Mouse (Mus musculus): ENCODE results near the gene Hdac11. TPM values are rescaled to one million over a fixed set of nuclear protein-coding genes. Genes with fewer than 3 reads are reported as not detected.
"Not testable (repeated sequence)": the region's sequence is repeated elsewhere in the genome, so short reads cannot be mapped to it uniquely, and the experiment has no call there.

Gene Hdac11
- total RNA-seq, 2 experiments from 2014 or later = 1.8 TPM; not detected in 1

DNA sequence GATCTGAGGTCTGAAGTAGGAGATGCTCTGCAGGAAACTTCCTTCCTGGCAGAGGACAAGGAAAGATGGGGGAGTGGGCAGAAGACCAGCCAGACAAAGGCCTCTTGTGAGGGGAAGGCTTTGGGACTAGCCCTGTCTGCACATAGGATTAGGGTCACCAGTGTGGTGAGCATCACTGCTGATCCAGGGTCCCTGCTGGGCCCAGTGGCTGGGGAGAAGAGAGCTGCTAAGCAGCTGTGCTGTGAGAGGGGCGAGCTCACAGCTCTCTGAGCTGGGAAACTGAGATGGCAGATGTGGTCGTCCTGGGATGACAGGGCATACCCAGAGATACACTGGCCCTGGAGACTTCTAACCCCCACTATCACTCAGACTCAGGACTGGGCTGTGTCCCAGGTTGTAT is 35.0 kb downstream of the Hdac11 start:
- ATAC-seq (replicated peaks; ENCODE audit: low FRiP score, poor library complexity, severe bottlenecking) = no peak

DNA sequence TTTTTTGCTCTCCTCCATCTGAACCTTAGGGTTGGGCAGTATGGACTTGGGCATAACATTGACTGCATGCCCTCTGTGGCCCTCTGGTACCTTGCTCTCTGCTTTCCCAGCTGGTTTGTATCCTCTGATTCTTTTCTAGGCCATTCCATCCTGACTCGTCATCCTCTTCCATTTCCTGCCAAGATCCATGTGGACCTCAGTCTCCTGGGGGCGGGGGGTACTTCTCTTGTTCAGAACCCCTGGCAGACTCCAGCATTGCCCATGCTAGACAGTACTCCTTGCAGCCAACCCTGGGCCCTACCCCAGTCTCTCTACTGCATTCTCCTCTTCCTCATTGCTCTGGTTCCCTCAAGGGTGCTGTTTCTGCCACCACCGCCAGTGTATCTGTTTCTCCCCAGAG is 36.0 kb downstream of the Hdac11 start:
- ATAC-seq (replicated peaks; ENCODE audit: low FRiP score, poor library complexity, severe bottlenecking) = no peak

DNA sequence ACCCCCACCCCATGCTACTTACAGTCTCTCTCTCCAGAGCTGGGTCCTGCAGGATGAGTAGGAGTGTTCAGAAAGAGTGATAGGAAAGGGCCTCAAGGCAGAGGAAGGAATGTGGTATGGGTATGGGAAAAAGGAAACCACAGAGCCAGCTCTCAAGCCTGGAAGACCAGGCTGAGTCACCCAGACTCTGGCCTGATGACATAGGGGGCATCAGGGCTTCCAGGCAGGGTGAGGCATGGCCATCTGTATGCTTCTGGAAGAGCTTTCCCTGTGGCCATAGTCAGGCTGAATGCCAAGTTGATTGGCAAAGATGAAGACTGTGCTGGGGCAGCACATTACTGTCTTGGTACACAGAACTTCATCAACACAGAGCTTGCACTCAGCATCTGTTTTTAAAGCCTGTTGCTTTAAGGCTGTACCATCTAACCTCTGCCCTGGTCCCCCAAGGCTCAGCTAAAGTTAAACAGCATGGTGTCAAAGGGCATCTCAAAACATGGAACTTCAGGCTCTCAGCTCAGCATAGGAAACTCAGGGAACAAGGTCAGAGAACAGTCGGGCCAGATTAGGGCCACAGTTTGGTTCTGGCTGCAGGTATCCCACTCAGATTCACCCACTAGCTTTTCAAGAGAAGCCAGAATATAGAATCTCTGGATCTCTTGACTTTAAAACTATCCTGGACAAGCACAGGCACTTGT is 36.5 kb downstream of the Hdac11 start:
- ATAC-seq (replicated peaks; ENCODE audit: low FRiP score, poor library complexity, severe bottlenecking) = no peak

DNA sequence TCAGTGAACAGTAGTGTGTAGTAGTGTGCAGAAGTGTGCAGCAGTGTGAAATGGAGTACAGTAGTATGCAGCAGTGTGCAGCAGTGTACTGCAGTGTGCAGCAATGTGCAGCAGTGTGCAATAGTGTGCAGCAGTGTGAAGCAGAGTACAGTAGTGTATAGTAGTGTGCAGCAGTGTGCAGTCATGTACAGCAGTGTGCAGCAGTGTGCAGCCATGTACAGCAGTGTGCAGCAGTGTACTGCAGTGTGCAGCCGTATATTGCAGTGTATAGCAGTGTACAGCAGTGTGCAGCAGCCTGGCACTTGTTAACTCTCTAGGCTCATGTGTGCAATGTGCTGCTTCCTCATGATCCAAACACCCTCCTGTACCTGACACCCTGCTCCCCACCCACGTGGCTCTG is 42.0 kb downstream of the Hdac11 start:
- ATAC-seq (replicated peaks; ENCODE audit: low FRiP score, poor library complexity, severe bottlenecking) = peak; percentile 23; the same call in 1 of the 2 replicates

DNA sequence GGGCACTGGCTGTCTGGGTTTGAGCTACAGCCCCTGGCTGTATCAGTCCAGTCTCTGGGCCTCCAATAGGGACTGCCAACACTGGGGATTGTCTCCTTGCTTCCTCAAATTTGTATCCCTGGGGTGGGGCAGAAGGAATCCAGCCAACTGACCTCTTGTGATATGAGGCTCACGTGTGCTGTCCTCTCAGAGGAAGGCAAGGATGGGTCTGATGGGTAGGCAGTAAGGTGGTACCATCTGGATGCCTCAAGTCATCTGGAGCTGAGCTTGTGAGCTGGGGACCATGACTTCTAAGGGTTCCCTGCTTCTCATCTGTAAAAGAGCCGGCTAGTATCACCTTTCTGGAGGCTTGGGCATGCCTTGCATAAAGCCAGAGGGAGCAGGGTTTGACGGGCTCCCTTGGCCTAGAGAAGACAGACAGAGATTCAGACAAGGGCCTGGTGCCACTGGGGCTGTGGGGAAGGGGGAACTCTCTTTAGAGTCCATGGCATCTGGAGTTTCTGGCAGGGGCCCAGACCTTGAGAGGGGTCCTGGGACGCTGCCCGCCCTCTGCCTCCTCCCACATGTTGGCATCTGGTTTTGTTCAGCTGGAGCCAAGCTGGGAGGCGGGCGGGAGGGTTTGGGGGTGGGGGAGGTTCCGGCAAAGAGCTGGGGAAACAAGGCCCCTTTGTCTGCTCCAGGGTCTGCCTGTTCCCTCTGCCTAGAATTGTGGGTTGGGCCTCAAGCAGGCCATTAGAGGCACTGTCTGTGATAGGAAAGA is 44.1 kb downstream of the Hdac11 start:
- no peak for ATAC-seq (replicated peaks; ENCODE audit: low FRiP score, poor library complexity, severe bottlenecking)

DNA sequence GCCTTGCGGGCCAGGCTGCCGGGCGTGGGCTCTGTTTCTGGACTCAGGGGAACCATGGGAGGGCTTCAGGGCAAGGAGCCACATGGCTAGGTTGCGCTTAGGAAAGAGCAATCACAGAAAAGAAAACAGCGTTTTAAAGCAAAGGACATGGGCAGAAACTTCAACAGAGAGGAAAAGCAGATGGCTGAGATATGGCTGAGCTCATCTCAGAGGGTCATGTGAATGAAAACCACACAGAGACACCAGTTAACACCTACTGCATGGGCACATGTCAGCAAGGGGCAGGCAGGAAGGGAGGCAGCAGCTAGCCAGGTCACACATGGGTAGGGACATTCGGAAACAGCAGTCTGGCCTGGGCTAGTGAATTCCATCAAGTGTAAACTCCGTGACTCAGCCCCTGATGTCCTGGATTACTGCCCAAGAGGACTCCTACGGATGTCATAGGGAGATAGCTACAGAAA is 45.4 kb downstream of the Hdac11 start:
- ATAC-seq (replicated peaks; ENCODE audit: low FRiP score, poor library complexity, severe bottlenecking) = no peak

DNA sequence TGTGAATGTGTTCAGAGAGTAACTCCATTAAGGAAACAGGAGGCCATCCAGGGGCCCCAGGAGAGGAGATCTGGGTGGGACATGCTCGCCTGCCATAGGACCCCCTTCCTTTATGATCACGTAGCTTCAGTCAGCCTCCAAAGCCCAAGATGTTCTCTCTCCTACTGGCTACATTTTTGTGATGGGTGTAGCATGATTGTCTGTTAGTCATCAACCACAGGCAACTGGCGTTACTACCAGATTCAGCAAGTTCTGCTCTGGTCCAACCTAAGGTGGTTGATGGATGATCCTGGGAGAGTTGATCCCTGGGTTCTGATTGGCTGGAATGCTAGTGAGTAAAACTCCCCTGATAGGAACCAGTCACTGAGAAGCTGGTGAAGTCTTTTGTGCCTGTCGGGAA is 46.1 kb downstream of the Hdac11 start:
- ATAC-seq (replicated peaks; ENCODE audit: low FRiP score, poor library complexity, severe bottlenecking) = no peak

DNA sequence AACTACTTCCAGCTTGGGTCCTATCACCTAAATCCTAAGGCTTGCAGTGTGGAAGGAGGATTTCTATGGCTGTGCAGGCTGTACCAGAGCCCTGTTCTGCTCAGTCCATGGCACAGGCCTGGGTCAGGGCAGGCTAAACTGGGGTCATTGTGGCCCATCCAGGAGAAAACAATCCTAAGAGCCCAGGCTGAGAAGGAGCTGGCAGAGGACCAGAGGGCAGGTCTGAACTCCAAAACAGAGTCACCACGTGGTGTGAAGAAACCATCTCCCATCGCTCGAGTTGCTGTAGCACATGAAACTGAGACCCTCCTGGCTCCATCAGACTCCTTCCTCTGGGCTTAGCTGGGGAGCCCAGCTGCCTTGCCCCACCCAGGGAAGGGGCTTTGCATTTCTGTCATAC is 48.9 kb downstream of the Hdac11 start:
- no peak for ATAC-seq (replicated peaks; ENCODE audit: low FRiP score, poor library complexity, severe bottlenecking)

DNA sequence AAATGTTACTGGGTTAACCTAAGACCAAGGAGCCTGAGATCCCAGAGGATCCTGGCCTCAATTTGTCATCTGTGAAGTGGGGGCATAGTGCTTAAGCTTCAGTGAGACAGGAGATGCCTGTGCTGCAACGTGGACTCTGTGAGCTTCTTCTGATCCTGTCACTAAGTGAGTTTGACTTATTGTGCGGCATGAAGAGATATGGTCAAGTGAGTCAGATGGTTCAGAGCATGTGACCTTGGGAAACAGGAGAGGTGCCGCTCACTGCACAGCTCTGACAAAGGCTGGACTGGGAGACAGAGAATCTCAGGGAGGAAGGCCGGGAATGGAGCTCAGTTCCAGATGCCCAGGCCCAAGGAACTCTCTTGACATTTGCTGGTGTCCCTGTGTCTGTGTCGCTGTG is 49.3 kb downstream of the Hdac11 start:
- ATAC-seq (replicated peaks; ENCODE audit: low FRiP score, poor library complexity, severe bottlenecking) = no peak

DNA sequence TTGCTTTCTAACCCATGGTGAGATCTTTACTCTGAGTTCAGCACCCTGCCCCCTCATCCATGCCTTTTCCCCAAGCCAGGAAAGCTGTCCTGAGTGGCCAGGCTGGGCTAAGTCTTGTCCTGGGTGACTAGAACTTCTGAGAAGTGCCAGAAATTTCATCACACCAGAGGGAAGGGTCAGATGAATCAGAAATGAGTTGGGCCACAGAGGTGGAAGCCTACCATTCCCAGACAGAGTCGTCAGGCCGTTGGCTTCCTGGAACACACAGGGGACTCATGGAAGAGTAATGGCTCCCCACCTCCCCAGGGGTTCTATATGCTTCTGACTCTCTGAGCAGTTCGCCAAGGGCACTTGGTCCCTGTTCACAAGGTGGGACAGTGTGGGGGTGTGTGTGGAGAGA is 51.0 kb downstream of the Hdac11 start:
- no peak for ATAC-seq (replicated peaks; ENCODE audit: low FRiP score, poor library complexity, severe bottlenecking)

DNA sequence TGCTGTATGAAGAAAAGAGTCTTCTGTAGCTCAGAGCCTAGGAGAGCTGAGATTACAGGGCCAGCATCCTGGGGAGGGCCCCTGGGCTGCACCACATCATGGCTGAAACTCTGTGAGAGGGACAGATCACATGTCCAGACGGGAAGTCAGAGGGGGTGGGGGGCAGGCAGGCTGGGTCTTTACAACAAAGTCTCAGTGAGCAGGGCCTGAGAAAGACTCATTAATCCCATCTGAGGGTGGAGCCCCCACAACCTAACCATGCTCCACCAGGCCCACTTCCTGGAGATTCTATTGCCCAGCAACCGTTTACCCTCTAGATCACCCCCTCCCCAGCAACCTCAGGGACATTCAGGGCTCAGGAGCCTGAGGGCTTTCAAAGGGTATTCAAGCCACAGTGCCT is 53.3 kb downstream of the Hdac11 start:
- ATAC-seq (replicated peaks; ENCODE audit: low FRiP score, poor library complexity, severe bottlenecking) = no peak

DNA sequence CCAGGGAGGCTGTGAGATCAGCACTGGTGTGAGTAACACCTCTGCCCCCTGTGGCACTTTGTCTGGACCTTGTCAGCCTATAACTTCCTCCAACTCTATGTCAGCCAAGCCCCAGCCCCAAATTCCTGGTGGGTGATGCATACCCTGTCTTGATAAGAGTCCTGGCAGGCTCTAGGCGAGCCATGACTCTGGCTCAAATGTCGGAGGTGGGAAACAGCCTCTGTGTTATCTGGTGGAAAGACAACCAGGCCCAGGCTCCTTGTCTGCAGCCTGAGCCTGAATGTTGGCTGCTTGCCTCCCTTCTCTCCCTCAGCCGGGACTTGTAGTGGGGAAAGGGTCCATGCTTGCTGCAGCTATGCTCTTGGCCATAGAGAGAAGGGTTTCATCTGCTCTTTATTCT is 54.4 kb downstream of the Hdac11 start:
- no peak for ATAC-seq (replicated peaks; ENCODE audit: low FRiP score, poor library complexity, severe bottlenecking)

DNA sequence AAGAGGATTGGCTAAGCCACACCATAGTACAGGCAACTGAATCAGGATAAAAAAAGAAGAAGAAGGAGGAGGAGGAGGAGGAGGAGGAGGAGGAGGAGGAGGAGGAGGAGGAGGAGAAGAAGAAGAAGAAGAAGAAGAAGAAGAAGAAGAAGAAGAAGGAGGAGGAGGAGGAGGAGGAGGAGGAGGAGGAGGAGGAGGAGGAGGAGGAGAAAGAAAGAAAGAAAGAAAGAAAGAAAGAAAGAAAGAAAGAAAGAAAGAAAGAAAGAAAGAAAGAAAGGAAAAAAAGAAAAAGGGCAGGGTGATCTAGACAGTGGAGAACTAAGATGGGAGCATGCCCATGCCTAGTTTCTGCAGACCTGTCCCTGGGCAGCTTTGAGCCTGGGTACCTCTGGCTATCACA is 55.7 kb downstream of the Hdac11 start, which contains the start of gene Fbln2:
Gene Fbln2 (plus strand): TSS at position 301 of the 400 bp plus-strand sequence.
- ATAC-seq (replicated peaks; ENCODE audit: low FRiP score, poor library complexity, severe bottlenecking) = not testable (repeated sequence)

DNA sequence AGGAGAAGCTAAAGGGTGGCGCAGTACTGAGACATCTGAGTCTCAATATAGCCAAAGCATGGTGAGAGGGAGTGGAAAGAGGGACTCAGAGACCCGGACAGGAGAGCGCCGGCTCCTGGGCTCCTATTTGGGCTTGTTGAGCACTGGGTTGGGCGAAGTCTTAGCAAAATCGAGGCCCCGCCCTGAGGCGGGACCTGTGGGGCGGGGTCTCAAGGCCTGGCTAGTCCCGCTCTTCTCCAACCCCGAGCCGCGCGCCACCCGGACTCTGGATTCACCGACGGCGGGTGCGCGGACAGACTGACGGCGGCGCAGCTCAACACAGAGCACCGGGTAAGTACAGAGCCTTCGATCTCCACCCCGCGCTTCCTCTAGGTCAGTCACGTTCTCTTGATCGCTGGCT is 56.1 kb downstream of the Hdac11 start:
- ATAC-seq (replicated peaks; ENCODE audit: low FRiP score, poor library complexity, severe bottlenecking) = no peak

DNA sequence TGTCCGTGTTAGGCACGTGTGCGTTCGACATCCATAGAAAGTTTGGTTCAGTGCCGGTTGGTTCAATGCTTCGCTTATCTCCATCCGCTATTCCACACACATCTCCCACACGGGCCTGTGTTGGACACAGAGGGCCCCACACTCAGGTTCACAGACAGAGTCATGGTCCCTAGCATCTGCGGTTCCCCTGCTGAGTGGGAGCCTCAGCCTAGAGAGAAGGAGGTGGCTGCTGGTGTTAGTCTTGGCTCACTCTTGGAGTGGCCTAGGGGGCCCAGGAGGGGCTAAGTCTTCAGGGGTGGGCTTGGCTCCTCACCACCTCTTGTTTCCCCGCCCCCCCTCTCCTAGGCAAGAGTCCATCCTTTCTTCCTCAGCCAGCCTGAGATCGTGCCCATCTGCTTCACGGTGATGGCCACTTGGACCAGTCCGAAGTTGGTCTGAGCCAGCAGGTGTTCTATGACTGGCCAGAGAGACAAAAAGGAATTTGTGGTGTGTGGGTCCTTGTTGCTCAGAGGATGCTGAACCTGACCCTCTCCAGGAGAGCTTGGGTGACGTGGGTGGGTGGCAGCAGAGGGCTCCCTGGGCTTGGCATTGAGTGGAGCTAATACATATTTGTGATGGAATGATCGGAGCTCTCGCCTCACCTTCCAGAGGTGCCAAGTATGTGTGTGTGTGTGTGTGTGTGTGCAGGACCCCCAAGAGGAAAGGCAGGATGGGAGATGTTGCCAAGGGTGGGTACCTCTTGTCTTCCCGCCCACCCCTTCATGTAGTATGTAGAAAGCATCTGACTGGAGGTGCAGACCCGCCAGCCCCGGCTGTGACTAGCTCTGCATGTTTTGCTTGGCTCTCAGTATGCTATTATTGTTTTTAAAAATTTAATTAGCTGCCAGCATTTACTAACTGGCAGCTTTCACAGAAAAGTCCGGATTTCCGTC is 57.1 kb downstream of the Hdac11 start:
- no peak for ATAC-seq (replicated peaks; ENCODE audit: low FRiP score, poor library complexity, severe bottlenecking)

DNA sequence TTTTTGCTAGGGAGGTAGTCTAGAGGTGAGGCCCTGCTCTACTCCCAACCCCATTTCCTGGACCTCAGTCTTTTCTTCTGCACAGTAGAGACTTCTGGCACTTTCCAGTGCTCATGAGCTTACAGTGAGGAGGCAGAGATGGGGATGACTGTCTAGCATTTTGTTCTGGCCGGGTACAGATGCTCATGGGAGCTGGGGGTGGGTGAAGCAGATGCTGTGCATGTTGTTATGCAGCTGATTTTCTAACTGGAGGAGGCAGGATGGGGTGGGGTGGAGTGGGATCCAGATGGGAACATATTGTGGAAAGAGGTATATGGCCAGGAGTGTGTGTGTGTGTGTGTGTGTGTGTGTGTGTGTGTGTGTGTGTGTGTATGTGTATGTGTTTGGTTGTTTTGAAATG is 59.0 kb downstream of the Hdac11 start:
- no peak for ATAC-seq (replicated peaks; ENCODE audit: low FRiP score, poor library complexity, severe bottlenecking)

DNA sequence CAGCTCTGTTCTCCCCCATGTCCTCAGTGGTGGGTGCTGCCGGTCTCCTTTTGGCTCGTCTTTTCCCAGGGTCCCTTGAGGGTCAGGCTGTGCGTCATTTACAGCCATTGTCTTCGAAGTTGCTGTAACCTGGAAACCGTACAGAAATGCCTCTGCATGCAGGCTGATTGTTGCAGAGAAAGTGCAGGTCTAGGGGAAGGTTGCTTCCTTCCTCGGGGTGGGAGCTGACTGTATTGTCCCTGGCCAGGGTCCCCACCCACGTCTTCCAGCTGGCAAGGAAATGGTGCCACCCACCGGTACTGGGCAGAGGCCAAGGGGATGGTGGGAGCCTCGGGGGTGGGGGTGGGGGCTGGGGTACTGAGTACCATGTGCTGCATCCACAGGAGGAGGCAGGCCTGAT is 62.0 kb downstream of the Hdac11 start:
- ATAC-seq (replicated peaks; ENCODE audit: low FRiP score, poor library complexity, severe bottlenecking) = no peak

DNA sequence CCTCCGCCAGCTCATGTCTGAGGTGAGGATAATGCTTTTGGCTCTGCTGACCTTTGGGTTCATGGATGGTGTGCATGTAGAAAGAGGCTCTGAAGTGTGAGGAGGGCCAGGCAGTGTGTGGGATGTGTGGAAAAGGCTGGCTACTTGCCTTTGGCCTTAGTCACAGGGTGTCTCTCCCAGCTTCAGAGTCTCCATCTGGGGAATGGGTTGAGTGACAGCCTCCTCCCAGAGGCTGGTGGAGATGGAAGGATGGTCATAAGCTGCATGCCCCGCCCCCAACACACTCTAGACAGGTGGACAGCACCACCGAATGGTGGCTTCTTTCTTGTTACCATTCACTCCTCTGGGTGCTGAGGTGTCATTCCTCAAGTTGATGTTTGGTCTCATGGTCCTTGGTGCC is 62.4 kb downstream of the Hdac11 start:
- ATAC-seq (replicated peaks; ENCODE audit: low FRiP score, poor library complexity, severe bottlenecking) = no peak

DNA sequence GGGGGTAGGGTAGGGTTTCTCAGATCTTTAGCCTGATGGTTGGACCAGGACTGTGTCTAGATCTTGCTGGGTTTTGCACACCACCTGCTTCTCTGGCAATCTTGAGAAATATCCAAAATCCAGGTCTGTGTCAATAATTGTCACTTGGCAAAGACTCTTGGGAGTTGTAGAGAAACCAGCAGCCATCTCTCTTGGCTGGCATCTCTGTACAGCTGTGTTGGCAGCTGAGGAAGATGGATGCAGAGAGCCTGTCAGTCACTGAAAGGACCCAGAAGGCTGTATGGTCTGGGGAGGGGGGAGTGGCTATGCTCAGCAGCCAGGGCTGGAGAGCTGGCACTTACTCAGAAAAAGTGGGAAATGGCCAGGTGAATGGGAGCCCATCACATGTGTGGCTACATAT is 63.6 kb downstream of the Hdac11 start:
- ATAC-seq (replicated peaks; ENCODE audit: low FRiP score, poor library complexity, severe bottlenecking) = no peak

DNA sequence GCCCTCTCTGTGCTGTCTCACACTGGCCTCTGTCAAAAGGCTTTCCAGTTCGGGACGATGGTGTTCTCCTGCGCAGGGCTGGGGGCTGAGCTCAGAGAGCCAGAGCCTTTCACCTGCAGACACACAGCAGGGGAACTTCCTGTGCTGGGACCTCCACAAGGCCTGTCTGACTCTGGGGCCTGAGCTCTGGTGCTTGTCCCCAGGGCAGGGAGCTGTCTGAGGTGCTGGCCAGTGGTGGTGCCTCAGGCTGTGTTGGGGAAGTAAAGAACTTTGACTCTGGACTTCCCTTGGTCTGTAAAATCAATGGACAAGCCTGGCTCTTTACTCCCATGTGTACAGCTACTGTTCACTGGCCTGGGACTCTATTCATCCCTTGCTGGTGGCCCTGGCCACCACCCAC is 64.6 kb downstream of the Hdac11 start:
- no peak for ATAC-seq (replicated peaks; ENCODE audit: low FRiP score, poor library complexity, severe bottlenecking)
